Mouse (Mus musculus) ES-E14 (cell line): ENCODE results near the gene Gtpbp3.

ENCODE experiments used
- HCFC1 ChIP-seq: IDR thresholded peaks from 2 replicates; pipeline ENCODE4 v1.6.1; 2012; ENCODE audit warnings: low read length, inconsistent platforms, borderline replicate concordance; ENCODE audit not compliant: insufficient read depth
- MAFK ChIP-seq: IDR thresholded peaks from 2 replicates; pipeline ENCODE4 v1.6.1; 2014; ENCODE audit warnings: mild to moderate bottlenecking, low read depth, low read length, inconsistent platforms; ENCODE audit not compliant: insufficient read depth
- ZC3H11A ChIP-seq: IDR thresholded peaks from 2 replicates; pipeline ENCODE4 v1.6.1; 2012; ENCODE audit warnings: low read depth, mild to moderate bottlenecking, inconsistent platforms, low read length, borderline replicate concordance
- ZNF384 ChIP-seq: IDR thresholded peaks from 2 replicates; pipeline ENCODE4 v1.6.1; 2012; ENCODE audit warnings: low read depth, low read length, inconsistent platforms

DNA sequence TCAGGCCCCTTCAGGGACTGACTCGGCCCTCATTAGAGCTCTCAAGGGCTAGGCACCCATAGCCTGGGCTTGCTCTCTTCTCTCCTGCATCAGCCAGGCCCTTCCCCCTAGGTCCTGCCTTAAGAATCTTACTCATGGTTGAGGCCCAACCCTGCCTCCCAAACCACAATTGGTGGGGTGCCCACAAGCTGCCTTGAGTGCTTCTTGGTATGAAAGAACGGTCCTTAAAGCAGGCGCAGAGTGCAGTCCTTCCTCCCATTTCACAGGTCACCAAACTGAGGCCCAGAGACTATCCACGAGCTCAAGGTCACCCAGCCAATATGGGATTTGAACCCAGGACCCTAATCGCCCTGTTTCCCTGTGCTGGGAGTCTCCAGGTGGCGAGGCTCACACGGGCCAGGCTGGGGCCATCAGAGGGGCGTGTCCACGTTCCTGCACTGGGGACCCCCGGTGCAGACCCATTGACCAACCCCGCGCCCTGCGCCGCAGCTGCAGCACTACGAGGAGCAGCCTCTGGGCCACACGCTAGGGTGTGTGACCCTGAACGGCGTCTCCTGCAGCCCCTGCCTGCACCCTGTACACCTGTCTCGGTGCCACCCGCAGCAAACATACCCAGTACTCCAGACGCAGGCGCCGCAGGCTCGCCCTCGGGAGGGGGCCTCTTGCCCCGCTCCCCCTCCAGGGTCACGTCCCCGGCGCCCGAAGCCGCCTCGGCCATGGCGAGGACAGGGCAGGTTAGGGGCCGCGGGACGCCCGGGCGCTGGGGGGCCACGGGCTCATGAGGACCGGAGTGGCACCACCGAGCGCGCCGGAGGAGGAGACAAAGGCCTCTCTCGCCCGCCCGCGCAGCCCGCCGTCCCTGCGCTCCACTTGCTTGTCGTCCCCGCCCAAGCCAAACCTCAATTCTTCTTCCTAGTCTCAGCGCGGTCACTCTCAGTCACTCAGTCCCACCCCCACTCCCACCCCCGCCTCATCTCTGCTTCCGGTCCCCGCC, 2.5 kb upstream of the Gtpbp3 start, which contains the start of gene Ano8:
- TF ChIP-seq MAFK = no peak
- TF ChIP-seq ZC3H11A = no peak
- TF ChIP-seq ZNF384 = no peak
- no peak for TF ChIP-seq HCFC1
